Mouse (Mus musculus): ENCODE measurements around the gene Gm21119.
"Not testable (repeated sequence)": the region's sequence is repeated elsewhere in the genome, so short reads cannot be mapped to it uniquely, and the experiment has no call there.

GRCm38 (mm10) chr8:20581081-20581480 lies 33.6 kb upstream of the Gm21119 start:
- TF ChIP-seq CTCF (conservative IDR thresholded peaks at IDR 0.05; ENCODE audit: insufficient read depth, insufficient read length, low read depth, low read length); POLR2A (IDR thresholded peaks at IDR 0.05; ENCODE audit: low read depth, low read length): not testable (repeated sequence)

Data from kidney, adult 2 months (tissue).